Mouse (Mus musculus) embryonic facial prominence, embryonic 12.5 days (tissue): ENCODE data around the gene Dennd2d. TPM values are rescaled to one million over a fixed set of nuclear protein-coding genes. Genes with fewer than 3 reads are reported as not detected.

Source experiments
- polyA plus RNA-seq: library from polyadenylated mRNA; unstranded; fragments of >200 nt; fragmentation: Nextera tagmentation; extraction: Ambion mirVana; gene quantifications from 2 replicates; pipeline ENCODE4 v1.2.1, GENCODE M21; 2016

Gene Dennd2d
- polyA plus RNA-seq, 1 experiment from 2014 or later, result 1.3 TPM

Other genes with a start within 250 kb of the Dennd2d start
- gene Chil6, start 76.2 kb upstream of the Dennd2d start, polyA plus RNA-seq, result not detected in 2 replicates
- gene Dram2, start 65.4 kb downstream of the Dennd2d start, polyA plus RNA-seq, result 42.7 and 45.0 TPM in 2 replicates
- 46.4 and 47.2 TPM in 2 replicates for gene Cept1, start 65.4 kb downstream of the Dennd2d start, polyA plus RNA-seq
- 14.8 and 18.2 TPM in 2 replicates for gene Lrif1, start 202.6 kb downstream of the Dennd2d start, polyA plus RNA-seq